Mouse (Mus musculus): ENCODE measurements around the gene P4hb. TPM values are rescaled to one million over a fixed set of nuclear protein-coding genes. Genes with fewer than 3 reads are reported as not detected.

Gene P4hb
- polyA plus RNA-seq, 1 experiment from 2014 or later: 259 TPM

DNA sequence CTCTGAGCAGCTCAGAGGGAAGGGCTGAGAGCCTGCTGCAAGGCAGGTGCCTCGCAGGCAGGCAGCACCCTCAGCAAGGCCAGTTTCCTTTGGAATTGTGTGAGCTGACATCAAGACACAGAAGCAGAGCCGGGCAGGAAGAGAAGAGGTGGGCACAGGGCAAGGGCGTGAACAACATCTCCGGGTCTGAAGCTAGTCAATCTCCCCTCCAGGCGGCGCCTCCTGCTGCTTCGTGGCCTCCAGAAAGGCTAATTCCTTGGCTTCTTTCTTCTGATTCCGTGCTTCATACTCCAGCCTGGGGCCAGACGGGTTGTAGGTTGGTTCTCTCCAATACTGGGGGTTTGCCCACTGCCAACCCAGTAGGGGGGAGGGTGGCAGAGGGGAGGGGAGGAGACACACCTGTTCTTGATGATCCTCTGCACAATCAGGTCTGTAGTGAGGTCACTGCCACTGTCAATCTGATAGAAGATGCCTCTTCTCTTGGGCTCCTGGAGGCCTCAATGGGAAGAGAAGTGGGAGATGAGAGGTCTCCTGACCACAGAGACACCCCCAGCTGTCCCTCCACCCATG, 37.5 kb upstream of the P4hb start:
- Histone ChIP-seq H3K9ac (no peak overlapping the region), H3K4me2 (no peak overlapping the region), H3K9me3 (no peaks in the 10 kb centered on the region), H3K36me3 (replicated peaks) (peaks cover 16% of the 10 kb centered on the region; the same call in 1 of the 2 replicates), H3K4me1 (peaks cover 12% of the 10 kb centered on the region), H3K4me3 (no peak overlapping the region), H3K27me3 (replicated peaks) (peaks cover 14% of the 10 kb centered on the region), H3K27ac (no peak overlapping the region)
- no peak for ATAC-seq (replicated peaks)
- WGBS: 83% methylated on average over 9 of the region's 9 CpGs

DNA sequence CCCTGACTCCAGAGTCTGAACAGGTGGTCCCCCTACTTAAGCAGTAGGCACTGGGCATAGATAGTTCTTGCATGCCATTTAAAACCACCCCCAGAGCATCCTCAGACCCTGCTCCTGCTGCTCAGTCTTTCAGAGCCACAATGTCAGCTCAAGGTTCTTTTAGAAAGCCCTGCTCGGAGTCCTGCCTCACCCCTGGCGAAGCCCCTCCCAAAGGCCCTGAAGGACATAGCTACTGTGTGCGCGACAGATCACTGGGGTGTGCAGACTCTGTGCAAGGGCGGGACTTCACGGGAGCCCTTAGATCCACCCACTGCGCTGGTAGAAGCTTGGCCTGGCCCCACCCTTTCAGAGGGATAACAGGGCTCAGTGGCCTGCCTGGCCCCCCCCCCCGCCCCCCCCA, 36.2 kb upstream of the P4hb start:
- no peak overlapping the region for H3K9ac ChIP-seq
- peaks cover 14% of the 10 kb centered on the region for H3K27me3 ChIP-seq (replicated peaks)
- no peaks in the 10 kb centered on the region for H3K9me3 ChIP-seq
- ATAC-seq (replicated peaks): no peak
- H3K36me3 ChIP-seq (replicated peaks): peaks cover 28% of the 10 kb centered on the region; the same call in 1 of the 2 replicates
- no peak overlapping the region for H3K4me3 ChIP-seq
- no peak overlapping the region for H3K27ac ChIP-seq
- 49% methylated on average over 8 of the region's 8 CpGs for WGBS
- H3K4me1 ChIP-seq: peaks cover 10% of the 10 kb centered on the region
- H3K4me2 ChIP-seq: no peak overlapping the region

DNA sequence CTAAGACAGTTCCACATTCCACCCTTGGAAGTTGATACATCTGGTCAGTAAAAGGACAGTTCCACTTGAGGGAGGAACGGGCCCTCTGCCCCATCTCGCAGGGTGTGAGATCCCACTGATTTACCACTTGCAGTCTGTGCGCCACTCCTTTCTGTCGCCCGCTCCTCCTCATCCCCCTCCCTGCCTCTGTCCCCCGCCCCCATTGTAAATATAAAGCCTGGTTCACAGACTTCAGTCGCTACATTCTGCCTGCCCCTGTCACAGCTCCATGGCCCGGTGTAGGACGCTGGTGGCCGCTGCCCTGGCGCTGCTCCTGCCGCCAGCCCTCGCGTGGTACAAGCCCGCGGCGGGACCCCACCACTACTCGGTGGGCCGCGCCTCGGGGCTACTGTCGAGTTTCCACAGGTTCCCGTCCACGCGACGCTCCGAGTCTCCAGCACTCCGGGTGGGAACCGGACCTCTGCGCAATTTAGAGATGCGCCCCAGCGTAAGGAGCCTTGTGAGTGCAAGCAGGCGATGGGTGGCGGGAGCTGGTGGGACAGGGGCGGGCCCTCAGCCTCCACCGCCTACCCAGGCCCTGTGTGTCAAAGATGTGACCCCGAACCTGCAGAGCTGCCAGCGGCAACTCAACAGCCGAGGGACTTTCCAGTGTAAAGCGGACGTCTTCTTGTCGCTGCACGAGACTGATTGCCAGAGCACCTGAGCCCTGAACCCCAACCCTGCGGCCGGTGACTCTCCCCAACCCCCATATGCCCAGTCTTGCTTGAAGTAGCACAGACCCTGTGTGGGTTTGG, 35.4 kb upstream of the P4hb start, which contains the start of gene Npb:
Npb (plus strand) TSS at position 237 of the 794 bp plus-strand sequence.
- Histone ChIP-seq H3K36me3 (replicated peaks) (peaks cover 28% of the 10 kb centered on the region; the same call in 1 of the 2 replicates), H3K4me2 (peak within 1 kb of the TSS; percentile 36), H3K9me3 (no peaks in the 10 kb centered on the region), H3K4me1 (peaks cover 10% of the 10 kb centered on the region), H3K27me3 (replicated peaks) (peaks cover 14% of the 10 kb centered on the region), H3K9ac (no peak within 1 kb of the TSS), H3K4me3 (no peak within 1 kb of the TSS), H3K27ac (no peak within 1 kb of the TSS)
- 5% methylated on average over 45 of the region's 45 CpGs for WGBS
- no peak for ATAC-seq (replicated peaks)

DNA sequence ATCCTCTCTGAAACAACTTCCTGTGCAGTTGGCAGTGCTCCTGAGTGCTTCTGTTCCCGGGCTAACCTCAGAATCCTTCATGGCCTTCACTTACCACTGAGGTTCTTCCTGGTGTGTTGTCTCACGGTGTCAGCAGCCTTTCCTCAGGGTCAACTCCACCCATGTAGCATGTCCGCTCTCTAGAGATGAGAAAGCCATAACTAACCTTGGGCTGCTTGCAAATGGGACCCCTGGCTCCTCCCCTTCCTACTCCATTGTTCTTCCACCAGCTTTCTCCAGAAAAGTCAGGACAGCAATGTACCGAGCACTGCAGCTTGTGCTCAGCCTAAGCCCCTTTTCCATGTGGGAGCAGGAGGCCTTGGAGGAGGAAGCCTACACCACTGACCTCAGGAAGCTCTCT, 33.7 kb upstream of the P4hb start:
- no peak overlapping the region for H3K27ac ChIP-seq
- peaks cover 10% of the 10 kb centered on the region for H3K4me1 ChIP-seq
- H3K36me3 ChIP-seq (replicated peaks): peaks cover 38% of the 10 kb centered on the region; the same call in 1 of the 2 replicates
- WGBS: 72% methylated on average over 4 of the region's 4 CpGs
- peaks cover 14% of the 10 kb centered on the region for H3K27me3 ChIP-seq (replicated peaks)
- H3K9me3 ChIP-seq: no peaks in the 10 kb centered on the region
- no peak overlapping the region for H3K9ac ChIP-seq
- ATAC-seq (replicated peaks): no peak
- no peak overlapping the region for H3K4me2 ChIP-seq
- H3K4me3 ChIP-seq: no peak overlapping the region

DNA sequence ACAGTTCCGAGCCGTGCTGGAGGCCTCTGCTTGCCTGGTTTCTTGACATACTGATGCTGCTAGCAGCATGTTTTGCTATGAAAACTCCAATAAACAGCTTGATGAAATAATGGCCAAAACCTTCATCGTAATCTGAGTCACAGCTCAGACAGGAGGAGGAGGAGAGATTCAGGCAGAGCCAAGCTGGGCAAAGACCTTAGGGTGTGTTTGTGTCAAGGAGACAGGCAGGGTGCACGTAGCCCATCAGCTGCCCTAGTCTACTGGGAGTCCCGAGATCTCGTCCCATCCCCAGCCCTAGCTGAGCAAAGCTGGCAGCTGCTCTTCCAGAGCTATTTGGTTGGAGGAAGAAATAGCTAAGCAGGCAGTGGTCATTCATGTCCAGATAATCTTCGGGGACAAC, 32.6 kb upstream of the P4hb start:
- peaks cover 10% of the 10 kb centered on the region for H3K4me1 ChIP-seq
- peaks cover 14% of the 10 kb centered on the region for H3K27me3 ChIP-seq (replicated peaks)
- H3K4me2 ChIP-seq: no peak overlapping the region
- no peak for ATAC-seq (replicated peaks)
- H3K4me3 ChIP-seq: no peak overlapping the region
- H3K27ac ChIP-seq: no peak overlapping the region
- 88% methylated on average over 7 of the region's 7 CpGs for WGBS
- no peaks in the 10 kb centered on the region for H3K9me3 ChIP-seq
- peaks cover 37% of the 10 kb centered on the region; the same call in 1 of the 2 replicates for H3K36me3 ChIP-seq (replicated peaks)
- H3K9ac ChIP-seq: no peak overlapping the region

DNA sequence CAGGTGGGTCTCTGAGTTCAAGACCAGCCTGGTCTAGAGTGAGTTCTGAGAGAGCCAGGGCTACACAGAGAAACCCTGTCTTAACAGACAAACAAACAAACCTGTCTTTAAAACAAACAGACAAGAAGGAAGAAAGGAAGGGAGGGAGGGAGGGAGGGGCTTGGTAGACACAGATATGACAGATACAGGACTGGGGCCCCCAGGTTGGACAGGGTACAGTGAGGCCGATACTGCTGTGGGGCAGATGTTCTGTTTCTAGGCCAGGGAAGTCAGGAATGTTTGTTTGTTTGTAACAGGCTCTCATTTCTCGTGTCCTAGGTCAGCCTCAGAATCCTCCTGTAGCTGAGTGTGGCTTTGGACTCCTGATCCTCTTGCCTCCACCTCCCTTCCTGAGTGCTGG, 30.5 kb upstream of the P4hb start:
- Histone ChIP-seq H3K27ac (no peak overlapping the region), H3K9me3 (no peaks in the 10 kb centered on the region), H3K36me3 (replicated peaks) (peaks cover 41% of the 10 kb centered on the region; the same call in 1 of the 2 replicates), H3K27me3 (replicated peaks) (peaks cover 5% of the 10 kb centered on the region; the same call in 1 of the 2 replicates), H3K4me2 (no peak overlapping the region), H3K4me3 (no peak overlapping the region), H3K9ac (no peak overlapping the region), H3K4me1 (peaks cover 17% of the 10 kb centered on the region)
- WGBS: 78% methylated on average over 2 of the region's 2 CpGs
- ATAC-seq (replicated peaks): no peak

DNA sequence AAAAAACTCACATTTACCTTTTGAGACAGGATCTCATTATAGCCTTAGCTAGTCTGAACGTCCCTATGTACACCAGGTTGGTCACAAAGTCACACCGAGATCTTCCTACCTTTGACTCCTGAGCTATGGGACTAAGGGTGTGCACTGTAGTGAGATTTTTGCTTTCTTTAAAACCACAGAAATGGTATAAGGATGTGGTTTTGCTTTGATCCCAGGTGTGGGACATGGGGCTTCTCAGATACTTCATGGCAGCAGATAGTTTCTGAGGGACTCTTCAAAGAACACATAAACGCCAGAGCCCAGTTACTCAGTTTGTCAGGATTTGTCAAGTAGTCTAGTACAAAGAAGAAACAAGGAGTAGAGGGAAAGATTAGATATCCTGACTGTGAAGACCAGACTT, 27.7 kb upstream of the P4hb start:
- Histone ChIP-seq H3K27me3 (replicated peaks) (no peaks in the 10 kb centered on the region), H3K27ac (no peak overlapping the region), H3K36me3 (replicated peaks) (peaks cover 41% of the 10 kb centered on the region), H3K4me3 (no peak overlapping the region), H3K9ac (no peak overlapping the region), H3K9me3 (no peaks in the 10 kb centered on the region), H3K4me2 (no peak overlapping the region), H3K4me1 (peaks cover 27% of the 10 kb centered on the region)
- ATAC-seq (replicated peaks): no peak
- 94% methylated on average over 3 of the region's 3 CpGs for WGBS

DNA sequence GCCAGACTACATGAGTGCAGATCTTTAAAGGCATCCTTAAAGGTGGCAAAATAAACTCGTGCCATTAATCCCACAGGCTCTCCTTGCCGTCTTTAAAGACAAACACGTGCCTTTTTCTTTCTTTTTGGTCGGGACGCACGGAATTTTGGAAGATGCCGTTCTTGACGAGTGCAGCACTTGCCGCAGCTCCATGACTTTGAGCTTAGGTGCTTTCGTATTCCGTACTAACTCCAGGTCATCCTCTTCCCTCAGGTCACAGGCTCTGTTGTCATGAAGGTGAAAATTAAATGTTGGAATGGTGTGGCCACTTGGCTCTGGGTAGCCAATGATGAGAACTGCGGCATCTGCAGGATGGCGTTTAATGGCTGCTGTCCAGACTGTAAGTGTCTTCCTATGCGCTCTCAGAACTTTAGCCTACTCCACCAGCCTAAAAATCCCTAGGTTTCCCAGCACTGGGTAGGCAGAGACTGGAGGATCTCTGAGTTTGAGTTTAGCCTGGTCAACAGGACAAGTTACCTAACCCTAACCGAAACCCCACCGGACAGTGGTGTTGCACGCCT, 26.0 kb upstream of the P4hb start:
- H3K27ac ChIP-seq: peak overlapping the region; percentile 91
- H3K36me3 ChIP-seq (replicated peaks): peaks cover 42% of the 10 kb centered on the region
- 50% methylated on average over 17 of the region's 17 CpGs for WGBS
- H3K27me3 ChIP-seq (replicated peaks): no peaks in the 10 kb centered on the region
- peak; percentile 10; the same call in 1 of the 2 replicates for ATAC-seq (replicated peaks)
- H3K4me2 ChIP-seq: peak overlapping the region; percentile 86
- peak overlapping the region; percentile 92 for H3K4me3 ChIP-seq
- H3K9ac ChIP-seq: peak overlapping the region; percentile 75
- H3K9me3 ChIP-seq: no peaks in the 10 kb centered on the region
- H3K4me1 ChIP-seq: peaks cover 27% of the 10 kb centered on the region

DNA sequence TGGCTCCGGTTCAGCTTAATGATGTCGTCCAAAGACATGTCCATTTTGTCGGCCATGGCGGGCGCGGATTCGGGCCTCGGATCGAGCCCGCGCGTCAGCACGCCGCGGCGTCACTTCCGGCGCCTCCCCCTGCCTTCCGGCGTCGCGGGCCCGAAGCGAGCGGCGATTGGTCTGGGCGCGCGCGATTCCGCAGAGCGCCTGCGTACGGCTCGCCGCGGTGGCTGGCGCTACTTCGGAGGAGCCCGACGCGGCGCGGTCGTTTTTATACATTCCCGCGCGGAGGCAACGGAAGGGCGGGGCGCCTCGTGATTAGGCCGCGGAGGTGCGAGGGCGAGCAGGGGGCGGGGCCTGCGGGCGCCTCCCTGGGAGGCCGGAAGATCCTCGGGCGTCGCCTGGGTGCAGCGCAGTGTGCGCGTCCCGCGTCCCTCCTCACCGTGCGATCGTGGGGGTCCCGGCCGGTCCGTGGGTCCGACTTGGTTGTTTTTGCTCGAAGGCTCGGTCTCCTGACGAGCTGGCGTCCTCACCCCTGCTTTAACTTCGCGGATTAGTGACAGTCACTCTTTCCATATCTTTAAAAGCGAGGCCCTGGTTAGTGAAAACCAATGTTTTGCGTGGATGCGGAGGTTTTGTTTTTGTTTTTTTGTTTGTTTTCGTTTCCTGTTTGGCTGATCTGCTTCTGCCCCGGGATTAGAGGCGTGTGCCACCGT, 25.4 kb upstream of the P4hb start, which contains the start of the genes Alyref and Anapc11:
Alyref (minus strand) TSS at position 83 of the 707 bp plus-strand sequence.
Anapc11 (plus strand) TSS at position 139 of the 707 bp plus-strand sequence.
- Histone ChIP-seq H3K4me2 (peak within 1 kb of the TSS; percentile 92), H3K4me1 (peaks cover 27% of the 10 kb centered on the region), H3K36me3 (replicated peaks) (peaks cover 48% of the 10 kb centered on the region), H3K9ac (peak within 1 kb of the TSS; percentile 90), H3K27me3 (replicated peaks) (no peaks in the 10 kb centered on the region), H3K27ac (peak within 1 kb of the TSS; percentile 91), H3K9me3 (no peaks in the 10 kb centered on the region), H3K4me3 (peak within 1 kb of the TSS; percentile 92)
- peak; percentile 97 for ATAC-seq (replicated peaks)
- WGBS: under 1% methylated on average over 82 of the region's 88 CpGs

DNA sequence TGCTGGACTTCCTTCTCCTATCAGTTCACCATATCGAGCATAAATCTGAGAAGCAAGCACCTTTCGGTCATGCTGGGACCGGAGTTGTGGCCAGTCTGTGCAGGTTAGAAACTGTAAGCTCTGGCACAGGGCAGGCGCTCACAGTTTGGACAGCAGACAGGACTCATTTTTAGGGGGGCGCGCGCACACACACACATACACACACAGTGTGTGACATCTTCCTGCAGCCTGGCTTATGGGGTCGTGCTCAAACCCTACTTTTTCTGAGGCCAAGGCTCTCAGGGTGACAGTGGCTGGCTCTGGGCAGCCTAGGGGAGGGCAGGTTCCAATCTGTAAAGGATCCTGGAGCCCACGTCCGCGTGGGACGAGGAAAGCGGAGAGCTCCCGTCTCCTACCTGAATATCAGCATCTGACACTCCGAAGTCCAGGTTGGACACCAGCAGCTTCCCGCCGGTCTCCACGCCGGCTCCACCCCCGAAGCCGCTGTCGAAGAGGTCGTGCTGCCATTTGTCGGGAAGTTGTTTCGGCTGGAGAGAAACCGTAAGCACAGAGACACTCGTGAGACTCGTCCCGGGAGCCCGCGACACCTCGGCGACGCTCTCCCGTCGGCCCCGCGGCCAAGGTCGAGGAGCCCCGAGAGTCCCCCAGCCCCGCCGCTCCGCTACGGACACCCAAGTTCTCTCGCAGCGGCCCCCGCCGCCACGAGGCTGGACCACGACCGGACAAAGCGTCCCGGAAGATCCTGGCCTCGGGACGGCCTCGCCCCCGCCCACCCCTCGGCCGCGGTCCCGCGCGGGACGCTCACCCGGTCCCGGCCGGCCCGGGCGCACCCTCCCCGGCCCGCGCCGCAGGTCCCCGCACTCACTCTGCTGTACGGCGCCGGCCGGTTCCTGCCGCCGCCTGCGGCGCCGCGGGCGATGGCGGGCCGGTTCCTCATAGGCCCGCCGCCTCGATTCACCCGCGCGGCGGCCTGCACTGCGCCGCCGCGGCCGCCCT, 24.5 kb upstream of the P4hb start:
- Histone ChIP-seq H3K27ac (peak overlapping the region; percentile 91), H3K9me3 (no peaks in the 10 kb centered on the region), H3K27me3 (replicated peaks) (no peaks in the 10 kb centered on the region), H3K4me1 (peaks cover 27% of the 10 kb centered on the region), H3K9ac (peak overlapping the region; percentile 90), H3K4me2 (peak overlapping the region; percentile 92), H3K4me3 (peak overlapping the region; percentile 92), H3K36me3 (replicated peaks) (peaks cover 50% of the 10 kb centered on the region)
- ATAC-seq (replicated peaks): peak; percentile 72; the same call in 1 of the 2 replicates
- 6% methylated on average over 75 of the region's 99 CpGs for WGBS

DNA sequence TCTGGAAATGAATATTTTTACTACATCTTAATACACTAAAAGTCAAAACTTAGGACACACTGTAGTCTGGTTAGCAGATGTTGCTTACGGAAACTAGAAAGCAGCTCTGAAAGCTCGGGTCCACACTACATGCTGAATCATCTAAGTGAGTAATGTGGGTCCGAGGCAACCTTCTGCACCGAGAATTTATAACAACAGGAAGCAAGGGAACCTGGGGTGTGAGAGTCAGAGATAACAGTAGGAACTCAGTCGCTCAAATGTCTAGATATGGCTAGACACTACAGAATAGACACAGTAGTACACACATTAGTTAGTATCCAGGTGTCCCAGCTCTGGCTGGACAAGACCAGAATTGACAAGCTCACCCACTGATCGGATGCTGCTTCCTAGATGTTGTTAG, 15.5 kb upstream of the P4hb start:
- H3K4me1 ChIP-seq: no peaks in the 10 kb centered on the region
- ATAC-seq (replicated peaks): no peak
- H3K27me3 ChIP-seq (replicated peaks): no peaks in the 10 kb centered on the region
- no peaks in the 10 kb centered on the region for H3K9me3 ChIP-seq
- no peak overlapping the region for H3K4me3 ChIP-seq
- 95% methylated on average over 6 of the region's 6 CpGs for WGBS
- H3K36me3 ChIP-seq (replicated peaks): peaks cover 53% of the 10 kb centered on the region
- no peak overlapping the region for H3K9ac ChIP-seq
- no peak overlapping the region for H3K27ac ChIP-seq
- H3K4me2 ChIP-seq: no peak overlapping the region

All from midbrain, embryonic 15.5 days (tissue).